Mouse (Mus musculus): ENCODE measurements at regions not wholly inside any gene's neighbourhood (a gene's known extent, or its start where the extent isn't known, plus 50 kb on each side); places are given as distances from the start of the nearest gene placed in this dataset.

- no peak for DNase-seq (ENCODE audit: low spot score)
These were observed 110.3 kb upstream of the Tle3 start for GRCm38 (mm10) chr9:61261739-61262333.

GRCm38 (mm10) chr9:61263335-61263734, 108.8 kb upstream of the Tle3 start:
- no peak for DNase-seq (ENCODE audit: low spot score)

- no peak for DNase-seq (ENCODE audit: low spot score)
These were observed 106.7 kb upstream of the Tle3 start for GRCm38 (mm10) chr9:61265466-61265865.

- DNase-seq (ENCODE audit: low spot score): no peak
These were observed 105.2 kb upstream of the Tle3 start for GRCm38 (mm10) chr9:61266992-61267391.

- no peak for DNase-seq (ENCODE audit: low spot score)
These were observed 104.6 kb upstream of the Tle3 start for GRCm38 (mm10) chr9:61267541-61267940.

- no peak for DNase-seq (ENCODE audit: low spot score)
These were observed 104.0 kb upstream of the Tle3 start for GRCm38 (mm10) chr9:61268162-61268561.

- DNase-seq (ENCODE audit: low spot score): no peak
These were observed 103.5 kb upstream of the Tle3 start for GRCm38 (mm10) chr9:61268681-61269080.

- DNase-seq (ENCODE audit: low spot score): no peak
These were observed 102.9 kb upstream of the Tle3 start for GRCm38 (mm10) chr9:61269151-61269870.

GRCm38 (mm10) chr9:61271243-61271642, 100.9 kb upstream of the Tle3 start:
- DNase-seq (ENCODE audit: low spot score): no peak

- no peak for DNase-seq (ENCODE audit: low spot score)
These were observed 100.3 kb upstream of the Tle3 start for GRCm38 (mm10) chr9:61271769-61272352.

GRCm38 (mm10) chr9:61274020-61274419, 98.1 kb upstream of the Tle3 start:
- no peak for DNase-seq (ENCODE audit: low spot score)

GRCm38 (mm10) chr9:61277369-61278215, 94.6 kb upstream of the Tle3 start:
- DNase-seq (ENCODE audit: low spot score): no peak

- DNase-seq (ENCODE audit: low spot score): no peak
These were observed 93.9 kb upstream of the Tle3 start for GRCm38 (mm10) chr9:61278216-61278758.

GRCm38 (mm10) chr9:61279044-61279543, 93.1 kb upstream of the Tle3 start:
- DNase-seq (ENCODE audit: low spot score): no peak

GRCm38 (mm10) chr9:61280856-61281582, 91.1 kb upstream of the Tle3 start:
- DNase-seq (ENCODE audit: low spot score): no peak

- DNase-seq (ENCODE audit: low spot score): no peak
These were observed 88.9 kb upstream of the Tle3 start for GRCm38 (mm10) chr9:61283311-61283710.

- DNase-seq (ENCODE audit: low spot score): peak; percentile 52
These were observed 87.8 kb upstream of the Tle3 start for GRCm38 (mm10) chr9:61284201-61285021.

- no peak for DNase-seq (ENCODE audit: low spot score)
These were observed 85.6 kb upstream of the Tle3 start for GRCm38 (mm10) chr9:61286561-61286960.

- DNase-seq (ENCODE audit: low spot score): no peak
These were observed 83.0 kb upstream of the Tle3 start for GRCm38 (mm10) chr9:61289117-61289516.

- DNase-seq (ENCODE audit: low spot score): peak; percentile 27
These were observed 82.5 kb upstream of the Tle3 start for GRCm38 (mm10) chr9:61289713-61290112.
